Mouse (Mus musculus) spleen, postnatal 4 days (tissue): ENCODE results near the gene Hspb6.

Experiments
- DNase-seq, 2 experiments: peaks; one replicate each; pipeline ENCODE4 v3.0.0; 2022; ENCODE audit warnings: low spot score in 2 of 2

The Hspb6 gene

DNA sequence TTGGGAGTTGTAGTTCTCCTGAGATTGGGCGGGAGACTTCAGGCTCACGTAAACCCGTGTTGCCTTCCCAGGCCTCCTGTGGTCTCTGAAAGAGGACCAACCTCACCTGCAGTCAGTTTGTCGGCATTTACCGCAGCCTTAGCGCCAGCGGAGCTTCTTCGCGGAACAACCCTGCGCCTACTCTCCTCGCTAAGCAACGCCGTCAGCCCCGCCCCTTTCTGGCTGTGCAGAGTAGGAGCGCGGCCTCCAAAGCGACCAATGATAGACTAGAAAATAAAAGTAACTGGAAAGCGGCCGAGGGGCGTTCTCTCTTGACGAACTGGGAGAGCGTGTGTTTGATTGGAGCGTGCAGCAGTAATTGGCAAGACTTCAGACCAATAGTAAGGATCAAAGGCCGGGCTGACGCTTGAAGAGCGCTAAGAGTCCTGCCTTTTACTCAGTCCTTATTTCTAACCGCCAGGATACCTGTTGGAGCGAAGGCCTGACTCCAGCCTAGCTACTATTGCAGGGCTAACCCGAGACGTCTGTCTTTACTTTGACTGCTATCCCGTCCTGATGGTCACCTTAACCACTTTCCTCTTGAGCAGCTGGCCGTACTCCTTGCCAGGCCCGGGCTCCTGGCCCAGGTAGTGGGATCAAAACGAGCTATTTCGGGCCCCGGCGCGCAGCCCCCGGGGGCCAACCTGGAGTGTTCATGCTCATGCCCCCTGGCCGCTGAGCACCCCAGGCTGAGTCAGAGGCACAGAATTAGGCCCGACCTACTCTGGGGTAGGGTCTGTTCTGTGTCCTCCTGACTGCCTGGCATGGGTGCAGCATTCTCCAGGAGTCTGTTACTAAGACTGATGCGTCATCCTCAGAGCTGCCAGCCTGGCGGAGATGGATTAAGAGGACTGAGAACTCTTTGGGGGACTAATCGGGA is at the start of gene Hspb6, which contains the start of gene Proser3:
TSS of gene Hspb6 (plus strand) at position 77 of the 919 bp plus-strand sequence.
TSS of gene Proser3 (minus strand) at position 198 of the 919 bp plus-strand sequence.
- DNase-seq = peak; percentile 96 to 97

DNA sequence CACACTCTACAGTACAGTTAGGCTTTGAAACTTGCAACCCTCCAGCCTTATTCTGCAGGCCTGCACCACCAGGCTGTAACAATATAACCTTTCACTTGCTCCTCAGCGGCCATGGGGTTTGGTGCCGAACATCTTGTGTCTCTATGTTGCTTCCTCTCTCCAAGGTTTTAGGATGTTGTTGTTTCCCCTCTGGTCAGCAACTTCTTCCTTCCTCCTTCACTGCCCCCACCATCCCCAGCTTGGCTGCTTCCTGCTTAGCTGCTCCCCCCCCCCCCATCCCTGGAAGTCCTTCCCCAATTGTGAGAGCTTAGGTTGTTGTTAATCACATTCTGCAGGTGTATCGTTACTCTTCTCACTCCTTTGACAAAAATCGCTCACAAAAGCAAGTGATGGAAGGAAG is 43.9 kb upstream of the Hspb6 start:
- no peak for DNase-seq

DNA sequence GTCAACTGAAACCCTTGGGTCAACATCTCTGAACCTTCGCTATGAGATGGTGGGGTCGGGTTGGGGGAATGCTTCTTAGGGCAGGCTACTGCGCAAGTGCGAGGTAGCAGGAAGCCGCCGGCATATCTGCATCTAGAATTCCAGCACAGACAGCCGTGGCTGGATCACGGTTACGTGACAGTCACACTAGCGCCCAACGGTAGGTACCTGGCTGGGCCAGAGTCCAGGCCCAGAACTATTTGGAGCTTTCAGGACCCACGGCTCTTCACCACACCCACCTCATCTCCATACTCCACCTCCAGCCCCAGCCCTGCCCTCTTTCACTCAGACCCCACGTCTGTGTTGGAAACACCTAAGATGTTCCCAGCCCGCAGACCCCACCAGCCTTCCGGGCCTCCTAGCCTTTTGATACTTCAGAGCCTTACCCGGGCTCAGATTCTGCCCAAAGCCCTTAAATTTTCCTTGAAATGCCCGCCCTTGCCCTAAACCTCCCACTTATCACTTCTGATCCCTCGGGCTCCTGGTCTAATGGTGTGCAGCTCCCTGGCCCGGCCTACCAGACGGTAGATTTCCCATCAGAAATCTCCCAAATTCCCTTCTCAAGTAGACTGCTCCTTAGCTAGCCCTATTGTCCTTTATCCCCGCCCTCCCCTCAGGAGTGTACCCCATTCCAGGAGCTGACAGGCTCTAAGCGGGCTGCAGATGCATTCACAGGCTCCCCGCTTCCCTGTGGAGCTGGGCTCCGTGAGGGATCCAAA is 36.8 kb upstream of the Hspb6 start:
- DNase-seq = no peak

DNA sequence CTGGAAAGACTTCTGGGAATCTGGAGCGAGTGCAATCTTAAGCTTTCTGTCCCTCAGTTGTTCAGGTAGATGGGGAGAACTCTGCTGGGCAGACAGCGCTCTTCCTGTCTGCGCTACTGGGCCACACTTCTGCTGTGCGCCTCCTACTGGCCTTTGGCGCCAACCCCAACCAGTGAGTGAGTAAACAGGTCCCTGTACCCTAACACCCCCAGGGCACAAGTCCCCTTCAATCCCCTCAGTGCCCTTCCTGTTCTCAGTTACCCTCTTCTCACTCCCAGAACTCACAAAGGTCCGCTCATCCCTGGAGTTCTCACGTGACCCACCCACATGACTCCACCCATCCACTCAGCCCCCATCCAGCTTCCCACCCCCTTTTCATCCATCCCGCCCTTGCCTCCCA is 33.7 kb upstream of the Hspb6 start:
- no peak for DNase-seq

DNA sequence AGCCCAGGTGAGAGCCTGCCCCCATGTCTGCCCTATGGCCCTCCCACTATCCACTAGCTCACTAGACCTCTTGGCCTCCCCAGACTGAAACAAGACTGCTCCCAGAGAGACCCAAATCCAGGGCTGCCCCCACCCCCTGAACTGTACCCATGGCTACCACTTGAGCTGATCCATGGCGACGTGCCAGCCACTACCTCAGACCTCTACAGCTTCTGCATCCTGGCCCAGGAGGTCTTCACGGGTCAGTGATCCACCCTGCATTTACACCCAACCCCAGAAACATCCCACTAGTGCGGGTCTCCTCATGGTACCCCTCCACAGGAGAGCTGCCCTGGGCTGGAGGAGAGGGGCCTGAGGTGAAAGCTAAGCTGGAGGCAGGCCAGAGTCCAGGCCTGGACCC is 31.6 kb upstream of the Hspb6 start:
- no peak for DNase-seq

DNA sequence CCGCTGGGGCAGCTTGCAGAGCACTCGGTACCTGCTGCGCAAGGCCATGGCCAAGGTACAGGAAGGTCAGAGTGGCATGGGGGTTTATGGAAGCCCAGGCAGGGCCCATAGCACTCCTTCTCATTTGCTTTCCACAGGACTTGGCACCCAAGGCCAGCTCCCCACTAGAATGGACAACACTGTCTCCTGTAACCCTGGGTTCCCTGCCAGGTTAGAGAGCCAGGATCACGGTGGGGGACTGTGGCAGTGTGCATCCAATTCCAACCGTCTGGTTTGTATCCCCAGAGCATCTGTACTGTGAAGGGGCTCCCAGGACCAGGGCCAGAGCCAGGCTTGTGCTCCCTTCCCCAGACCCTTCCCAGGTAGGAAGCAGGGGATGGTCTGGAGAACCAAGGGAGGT is 31.1 kb upstream of the Hspb6 start:
- no peak for DNase-seq

DNA sequence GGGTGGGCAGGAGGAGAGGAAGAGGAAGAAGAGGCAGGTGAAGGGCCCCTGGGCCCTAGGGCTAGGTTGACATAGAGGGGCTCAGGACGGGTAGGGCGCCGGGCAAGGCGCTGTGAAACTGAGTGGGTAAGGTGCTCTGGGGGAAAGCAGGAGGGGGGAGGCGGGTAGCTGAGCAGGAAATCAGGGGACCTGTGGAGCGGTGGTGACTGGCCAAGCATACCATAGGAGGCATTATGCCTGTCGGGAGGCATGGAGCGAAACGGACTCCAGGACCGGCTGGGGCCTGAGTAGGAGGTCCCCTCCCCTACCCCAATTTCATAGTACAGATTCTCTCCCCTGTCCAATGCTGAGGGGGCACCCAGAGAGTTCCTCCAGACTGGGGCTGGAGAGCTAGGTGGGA is 29.1 kb upstream of the Hspb6 start:
- no peak for DNase-seq

DNA sequence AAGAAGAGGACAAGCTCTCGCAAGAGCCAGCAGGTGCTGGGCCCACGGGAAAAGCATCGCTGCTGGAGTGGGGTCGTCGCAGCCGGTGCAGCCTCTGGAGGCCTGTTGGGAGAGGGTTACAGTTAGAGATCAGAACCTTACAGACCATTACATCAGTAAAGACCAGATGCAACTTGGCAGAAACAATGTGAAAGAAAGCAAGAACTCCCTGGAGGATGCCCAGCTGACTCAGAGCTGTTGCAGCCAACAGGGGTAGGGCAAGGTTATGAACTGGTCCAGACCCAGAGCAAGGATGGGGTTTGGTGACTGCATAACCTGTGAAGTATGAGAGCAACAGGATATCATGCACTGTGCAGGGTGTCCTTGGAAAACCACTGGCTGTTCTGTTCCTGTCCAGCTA is 27.5 kb upstream of the Hspb6 start:
- DNase-seq = no peak

DNA sequence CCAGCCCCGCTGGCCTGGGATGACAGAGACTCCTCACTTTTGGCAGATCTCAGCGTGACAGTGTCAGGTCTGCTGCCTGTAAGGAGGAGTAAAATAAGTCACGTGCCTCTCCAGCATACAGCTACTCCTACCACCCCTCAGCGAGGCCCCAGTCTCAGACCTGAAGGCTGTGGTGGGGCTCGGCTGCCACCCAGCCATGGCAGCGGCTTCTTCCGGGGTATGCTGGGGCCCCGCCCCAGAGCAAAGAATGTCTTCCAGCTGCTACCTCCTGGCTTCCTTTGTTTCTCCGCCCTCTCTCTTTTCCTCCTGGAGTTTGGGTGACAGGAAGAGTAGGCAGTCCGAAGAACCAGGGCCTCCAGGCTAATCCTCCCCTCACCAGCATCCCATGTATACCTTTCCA is 26.0 kb upstream of the Hspb6 start:
- DNase-seq = peak in 1 of 2 experiments; percentile 61

DNA sequence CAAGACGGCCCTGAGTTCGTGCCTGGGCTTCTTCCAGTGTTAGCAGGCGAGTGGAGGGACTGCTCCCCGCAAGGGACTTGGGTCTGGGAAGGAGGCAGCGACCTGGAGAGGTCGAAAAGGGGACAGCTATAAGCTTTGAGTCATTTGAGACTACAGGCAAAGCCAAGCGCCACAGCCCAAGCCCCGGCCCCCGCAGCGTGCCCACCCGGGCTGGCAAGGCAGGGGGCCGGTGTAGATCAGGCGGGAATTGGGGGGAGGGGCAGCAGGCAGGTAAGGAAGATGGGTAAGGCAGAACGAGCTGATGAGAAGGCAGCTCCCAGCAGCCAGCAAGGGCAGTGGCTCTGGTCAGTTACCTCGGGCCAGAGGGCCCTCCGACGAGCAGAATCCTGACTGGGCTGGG is 25.6 kb upstream of the Hspb6 start:
- DNase-seq = peak in 1 of 2 experiments; percentile 59

DNA sequence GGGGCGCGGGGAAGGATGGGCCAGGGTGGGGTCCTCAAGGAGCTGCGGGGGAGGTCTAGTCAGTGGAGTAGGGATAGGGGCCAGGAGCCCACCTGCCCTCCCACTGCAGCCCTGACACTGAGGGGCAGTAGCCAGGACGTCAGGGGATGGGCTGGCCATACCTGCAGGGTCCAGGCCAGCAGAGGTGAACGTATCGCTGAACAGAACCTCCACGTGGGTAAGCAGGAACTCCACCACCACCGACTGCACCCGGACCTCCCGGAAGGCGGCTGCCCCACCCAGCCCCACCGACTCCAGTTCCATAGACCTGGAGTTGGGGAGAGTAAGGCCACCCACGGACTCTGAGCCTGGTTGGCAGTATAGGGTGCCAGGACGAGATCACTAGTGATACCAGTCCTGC is 25.0 kb upstream of the Hspb6 start:
- DNase-seq = peak in 1 of 2 experiments; percentile 58

DNA sequence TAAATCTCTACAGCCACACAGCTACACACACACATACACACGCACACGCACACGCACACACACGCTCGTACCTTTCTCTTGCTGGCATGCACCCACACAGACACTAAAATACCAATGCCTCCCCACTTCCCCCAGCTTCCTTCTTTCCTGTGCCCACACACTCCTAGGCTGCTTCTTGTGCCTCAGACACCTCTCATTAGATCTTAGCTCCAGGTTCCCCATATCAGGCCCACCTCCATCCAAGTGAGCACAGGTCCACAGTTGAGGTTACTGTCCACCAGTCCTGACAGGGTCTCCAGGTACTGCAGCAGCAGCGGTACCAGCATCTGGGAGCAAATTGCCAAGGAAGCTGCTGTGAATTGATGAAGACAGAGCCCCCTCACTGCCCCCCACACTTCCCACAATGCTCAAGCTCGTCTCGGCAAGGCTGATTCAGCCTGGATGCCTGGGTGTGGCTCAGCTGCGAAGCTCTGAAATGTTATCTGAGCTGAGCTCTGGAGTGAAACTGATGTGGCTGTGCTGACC is 20.6 kb upstream of the Hspb6 start:
- peak in 1 of 2 experiments; percentile 56 for DNase-seq

DNA sequence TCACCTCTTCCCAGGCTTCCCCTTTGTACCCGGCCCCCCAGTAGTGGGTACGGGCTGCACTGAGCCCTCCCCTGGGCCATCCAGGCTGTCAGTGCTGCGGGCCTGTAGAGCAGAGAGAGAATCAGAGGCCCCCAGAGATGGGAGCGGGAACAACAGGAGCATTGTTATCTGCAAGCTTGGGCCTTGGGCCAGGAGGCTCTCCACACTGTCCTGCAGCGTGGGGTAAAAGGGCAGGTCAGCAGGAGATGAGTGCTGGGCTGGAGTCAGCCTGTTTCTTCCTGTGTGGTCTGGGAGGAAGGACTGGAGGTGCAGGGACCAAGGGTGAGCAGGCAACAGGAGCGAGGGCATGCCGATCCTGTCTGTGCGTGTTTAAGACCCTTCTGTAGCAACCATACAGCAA is 19.0 kb upstream of the Hspb6 start:
- peak in 1 of 2 experiments; percentile 60 for DNase-seq

DNA sequence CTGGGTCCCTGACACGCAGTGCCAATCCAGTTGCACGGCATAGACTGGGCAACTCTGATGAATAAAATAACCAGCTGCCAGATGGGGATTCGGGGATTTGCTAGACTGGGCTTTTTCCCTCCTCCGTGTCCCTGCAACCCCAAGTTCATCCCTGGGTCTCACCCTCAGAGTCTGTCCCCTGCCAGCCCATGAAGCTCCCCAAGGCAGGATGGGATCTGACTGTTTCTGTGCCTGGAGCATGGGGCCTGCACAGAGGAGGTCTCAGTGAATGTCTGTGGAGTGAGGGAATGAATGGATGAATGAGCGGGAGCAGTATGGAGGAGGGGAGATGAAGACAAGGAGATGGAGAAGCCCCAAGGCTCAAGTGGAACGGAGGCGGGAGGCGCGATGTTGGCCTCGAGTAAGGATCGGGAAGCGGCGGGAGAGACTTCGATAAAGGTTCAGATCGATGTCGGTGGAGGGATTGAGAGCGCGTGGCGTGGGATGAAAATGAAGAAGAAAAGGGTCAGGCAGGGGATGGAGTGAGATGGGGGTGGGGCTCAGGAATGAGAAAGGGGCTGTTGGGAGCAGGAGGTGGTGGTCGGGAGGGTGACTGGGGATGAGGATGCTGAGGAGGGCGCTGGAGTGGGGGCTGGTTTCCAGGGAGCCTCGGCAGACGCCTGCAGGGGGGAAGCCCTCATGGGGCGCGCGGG is 17.9 kb upstream of the Hspb6 start:
- DNase-seq = peak in 1 of 2 experiments; percentile 71

DNA sequence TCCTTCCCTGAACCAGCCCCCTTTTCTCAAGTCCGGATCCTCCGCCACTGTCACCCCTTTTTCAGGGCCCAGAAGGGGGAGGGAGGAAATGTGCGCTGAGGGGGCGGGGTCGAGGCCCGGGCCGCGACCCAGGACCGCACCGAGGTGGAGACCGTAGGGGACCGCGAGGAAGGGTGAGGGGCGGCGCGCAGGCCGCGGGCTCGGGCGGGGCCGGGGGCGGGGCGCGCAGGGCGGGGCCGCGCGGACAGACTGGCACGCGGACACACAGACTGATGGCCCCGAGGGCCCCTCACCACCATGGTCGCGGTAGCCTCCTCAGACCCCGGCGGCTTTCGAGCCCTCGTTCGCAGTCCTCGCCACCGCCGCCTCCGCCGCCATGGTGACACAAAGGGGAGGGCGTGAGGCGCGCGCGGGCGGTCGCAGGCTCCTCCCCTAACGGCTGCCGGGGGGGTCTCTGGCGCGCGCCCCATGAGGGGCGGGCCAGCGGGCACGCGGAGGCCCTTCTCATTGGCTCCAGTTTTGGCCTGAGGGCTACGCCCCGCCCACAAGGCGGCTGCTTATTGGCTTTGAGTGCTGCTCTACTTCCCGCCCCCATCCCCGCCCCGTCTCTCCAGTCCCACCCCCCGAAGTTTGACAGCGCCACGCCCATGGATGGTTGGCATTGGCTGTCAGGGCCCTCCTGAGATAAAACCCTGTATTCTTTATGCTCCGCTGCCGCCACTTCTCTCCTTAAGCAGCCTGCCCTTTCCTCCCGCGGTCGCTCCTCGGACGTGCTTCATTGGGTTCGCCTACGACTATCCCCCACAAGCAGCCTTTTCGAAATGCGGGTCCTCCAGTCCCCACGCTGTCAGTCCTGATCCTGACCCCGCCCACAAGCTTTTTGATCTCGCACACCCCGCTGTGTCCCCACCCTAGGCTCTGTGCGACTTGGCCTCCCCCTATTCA is 17.1 kb upstream of the Hspb6 start, which contains the start of gene Arhgap33:
TSS of gene Arhgap33 (minus strand) at position 428 of the 945 bp plus-strand sequence.
- peak; percentile 96 to 97 for DNase-seq

DNA sequence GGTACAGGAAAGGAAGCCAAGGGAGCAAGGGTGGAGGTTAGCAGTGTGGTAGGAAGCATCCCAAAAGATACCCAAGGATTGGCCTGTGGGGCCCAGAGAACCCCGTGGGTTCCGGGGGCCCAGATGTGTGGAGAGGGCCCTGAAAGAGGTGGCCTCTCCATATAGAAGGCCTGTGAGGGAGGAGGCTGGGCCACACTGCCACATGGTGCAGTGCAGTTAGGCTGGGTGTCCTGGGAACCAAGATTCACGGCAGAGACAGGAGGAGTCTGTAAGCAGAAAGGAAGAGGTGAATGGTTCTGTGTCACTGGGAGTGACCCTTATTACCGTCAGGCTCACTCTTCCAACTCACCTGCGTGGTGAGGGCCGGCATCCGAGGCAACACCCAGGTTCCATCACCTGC is 11.4 kb upstream of the Hspb6 start:
- DNase-seq = no peak

DNA sequence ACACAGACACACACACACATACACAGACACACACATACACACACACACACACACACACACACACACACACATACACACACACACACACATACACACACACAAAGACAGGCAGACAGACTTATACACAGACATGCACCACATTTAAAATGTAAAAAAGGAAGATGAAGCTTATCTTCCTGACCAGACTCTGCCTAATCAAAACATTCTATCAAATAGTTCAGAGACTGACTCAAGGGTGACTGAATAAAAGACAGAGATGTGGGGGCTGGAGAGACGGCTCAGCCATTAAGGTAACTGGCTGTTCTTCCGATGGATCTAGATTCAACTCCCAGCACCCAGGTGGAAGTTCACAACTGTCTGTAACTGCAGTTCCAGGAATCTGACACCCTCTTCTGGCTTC is 7.7 kb upstream of the Hspb6 start:
- DNase-seq = no peak

DNA sequence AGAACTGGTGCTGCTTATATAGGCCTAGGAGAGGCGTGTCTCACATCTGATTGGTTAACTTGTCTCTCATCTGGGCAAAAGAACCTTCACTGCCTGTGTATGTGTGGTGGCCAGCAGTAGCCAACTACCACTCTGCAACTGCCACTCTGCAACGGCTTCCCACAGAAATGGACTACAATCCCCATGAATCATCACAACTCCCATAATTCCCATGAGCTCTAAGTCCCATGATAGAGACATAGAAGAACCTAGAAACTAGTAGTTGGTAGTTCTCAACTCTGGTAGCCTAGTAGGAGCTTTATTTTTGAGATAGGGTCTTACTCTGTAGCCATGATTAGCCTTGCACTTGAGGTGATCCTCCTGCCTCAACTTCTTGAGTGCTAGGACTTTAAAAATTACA is 2.1 kb upstream of the Hspb6 start:
- DNase-seq = no peak

DNA sequence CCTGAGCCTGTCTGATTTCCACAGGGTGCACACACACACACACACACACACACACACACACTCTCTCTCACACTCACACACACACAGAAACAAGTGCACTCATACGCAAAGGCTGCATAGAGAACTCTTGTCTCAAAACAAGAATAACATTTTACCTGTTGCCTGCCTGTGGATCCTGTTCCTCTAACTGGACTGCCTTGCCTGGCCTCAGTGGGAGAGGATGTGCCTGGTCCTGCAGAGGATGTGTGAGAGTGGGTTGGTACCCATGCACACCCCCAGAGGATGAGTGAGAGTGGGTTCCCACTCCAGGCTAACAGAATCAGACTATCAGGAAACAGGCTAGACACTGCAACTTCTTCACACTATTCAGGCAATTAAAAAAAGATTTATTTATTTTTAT is 1.4 kb upstream of the Hspb6 start:
- peak in 1 of 2 experiments; percentile 60 for DNase-seq

DNA sequence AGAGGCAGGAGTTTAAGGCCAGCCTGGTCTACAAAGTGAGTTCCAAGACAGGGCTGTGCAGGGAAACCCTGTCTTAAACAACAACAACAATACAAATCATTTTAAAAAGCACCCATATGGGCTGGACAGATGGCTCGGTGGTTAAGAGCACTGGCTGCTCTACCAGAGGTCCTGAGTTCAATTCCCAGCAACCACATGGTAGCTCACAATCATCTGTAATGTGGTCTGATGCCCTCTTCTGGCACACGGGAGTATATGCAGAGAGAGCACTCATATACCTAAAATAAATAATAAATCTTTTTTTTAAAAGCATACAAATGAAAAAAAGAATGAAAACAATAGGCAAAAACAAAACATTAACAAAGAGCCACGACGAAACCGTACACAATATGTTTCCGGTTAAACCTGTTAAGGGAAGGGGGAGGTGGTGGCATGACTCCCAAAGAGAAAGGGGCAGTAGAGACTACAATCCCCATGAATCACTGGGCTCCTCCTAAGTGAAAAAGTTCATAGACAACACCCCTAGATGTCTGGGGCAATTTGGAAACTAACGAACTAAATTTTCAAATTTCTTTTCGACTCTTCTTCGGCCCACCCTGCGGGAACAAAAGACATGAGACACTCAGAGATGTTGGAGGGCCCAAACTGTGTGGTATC is 405 bp upstream of the Hspb6 start:
- DNase-seq = no peak
